Mouse (Mus musculus): Measurements from ENCODE around the gene Upk3b. TPM values are rescaled to one million over a fixed set of nuclear protein-coding genes. Genes with fewer than 3 reads are reported as not detected.
"Not testable (repeated sequence)": the region's sequence is repeated elsewhere in the genome, so short reads cannot be mapped to it uniquely, and the experiment has no call there.

The Upk3b gene
- polyA plus RNA-seq, 1 experiment from 2014 or later, result not detected

GRCm38 (mm10) chr5:136044865-136045264 lies 6.6 kb downstream of the Upk3b start:
- no peak for DNase-seq (ENCODE audit: low spot score)
- Histone ChIP-seq H3K27ac (ENCODE audit: low read depth, low read length) (no peak overlapping the region), H3K27me3 (replicated peaks; ENCODE audit: control insufficient read depth, insufficient read depth, low read length) (no peaks in the 10 kb centered on the region), H3K4me3 (ENCODE audit: low read depth, low read length) (no peak overlapping the region), H3K4me2 (ENCODE audit: low read length) (no peak overlapping the region), H3K9me3 (replicated peaks; ENCODE audit: control insufficient read depth, low read length) (no peaks in the 10 kb centered on the region), H3K4me1 (ENCODE audit: control insufficient read depth, insufficient read depth, low read length) (no peaks in the 10 kb centered on the region), H3K36me3 (ENCODE audit: control insufficient read depth, insufficient read depth, low read length) (no peaks in the 10 kb centered on the region), H3K9ac (ENCODE audit: low read length) (no peak overlapping the region)
- ATAC-seq, result no peak
- WGBS, result 73% methylated on average over 13 of the region's 13 CpGs

- Histone ChIP-seq H3K9me3 (replicated peaks; ENCODE audit: control insufficient read depth, low read length) (no peaks in the 10 kb centered on the region), H3K36me3 (ENCODE audit: control insufficient read depth, insufficient read depth, low read length) (no peaks in the 10 kb centered on the region), H3K27ac (ENCODE audit: low read depth, low read length) (no peak overlapping the region), H3K27me3 (replicated peaks; ENCODE audit: control insufficient read depth, insufficient read depth, low read length) (no peaks in the 10 kb centered on the region), H3K9ac (ENCODE audit: low read length) (no peak overlapping the region), H3K4me1 (ENCODE audit: control insufficient read depth, insufficient read depth, low read length) (no peaks in the 10 kb centered on the region), H3K4me2 (ENCODE audit: low read length) (no peak overlapping the region), H3K4me3 (ENCODE audit: low read depth, low read length) (no peak overlapping the region)
- DNase-seq (ENCODE audit: low spot score) (peak; percentile 26), ATAC-seq (no peak)
- 41% methylated on average over 9 of the region's 9 CpGs for WGBS
Measured at GRCm38 (mm10) chr5:136045408-136045807, 7.1 kb downstream of the Upk3b start.

DNA sequence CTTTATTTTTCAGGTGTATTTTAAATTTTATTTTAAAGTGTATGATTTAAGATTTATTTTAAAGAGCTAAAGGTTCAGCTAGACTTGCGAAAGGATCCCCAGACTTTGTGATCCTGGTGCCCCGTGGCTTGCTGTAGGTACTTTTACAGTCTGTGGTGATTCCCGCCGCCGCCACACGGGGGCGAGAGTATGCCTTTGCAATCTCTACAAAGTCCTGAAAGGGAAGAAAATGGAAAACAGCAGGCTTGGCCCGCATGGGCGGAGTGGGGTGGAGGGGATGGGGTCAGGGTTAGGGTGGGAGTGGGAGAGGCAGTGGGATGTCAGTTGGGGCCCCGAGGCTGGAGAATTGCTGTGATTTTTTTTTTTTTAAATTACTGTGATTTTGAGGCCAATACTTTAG lies 7.7 kb downstream of the Upk3b start:
- H3K9me3 ChIP-seq (replicated peaks; ENCODE audit: control insufficient read depth, low read length), result no peaks in the 10 kb centered on the region
- WGBS, result 5% methylated on average over 10 of the region's 10 CpGs
- peak; percentile 58; the same call in 1 of the 2 replicates for ATAC-seq

GRCm38 (mm10) chr5:136048541-136048940 lies 10.2 kb downstream of the Upk3b start:
- not testable (repeated sequence) for H3K9ac ChIP-seq (ENCODE audit: low read length); H3K36me3 ChIP-seq (ENCODE audit: control insufficient read depth, insufficient read depth, low read length); H3K4me1 ChIP-seq (ENCODE audit: control insufficient read depth, insufficient read depth, low read length); H3K27ac ChIP-seq (ENCODE audit: low read depth, low read length); H3K4me3 ChIP-seq (ENCODE audit: low read depth, low read length); DNase-seq (ENCODE audit: low spot score); H3K4me2 ChIP-seq (ENCODE audit: low read length); H3K9me3 ChIP-seq (replicated peaks; ENCODE audit: control insufficient read depth, low read length); ATAC-seq; H3K27me3 ChIP-seq (replicated peaks; ENCODE audit: control insufficient read depth, insufficient read depth, low read length)

More for the DNA sequence above, 7.7 kb downstream of the Upk3b start:
- H3K9ac ChIP-seq (ENCODE audit: low read length), result no peak overlapping the region
- H3K4me3 ChIP-seq (ENCODE audit: low read depth, low read length), result no peak overlapping the region
- DNase-seq (ENCODE audit: low spot score), result peak; percentile 86
- no peaks in the 10 kb centered on the region for H3K4me1 ChIP-seq (ENCODE audit: control insufficient read depth, insufficient read depth, low read length)
- no peaks in the 10 kb centered on the region for H3K36me3 ChIP-seq (ENCODE audit: control insufficient read depth, insufficient read depth, low read length)
- H3K27me3 ChIP-seq (replicated peaks; ENCODE audit: control insufficient read depth, insufficient read depth, low read length), result no peaks in the 10 kb centered on the region
- H3K4me2 ChIP-seq (ENCODE audit: low read length), result no peak overlapping the region
- no peak overlapping the region for H3K27ac ChIP-seq (ENCODE audit: low read depth, low read length)

- Histone ChIP-seq H3K4me2 (ENCODE audit: low read length) (no peak overlapping the region), H3K36me3 (ENCODE audit: control insufficient read depth, insufficient read depth, low read length) (no peaks in the 10 kb centered on the region), H3K9me3 (replicated peaks; ENCODE audit: control insufficient read depth, low read length) (no peaks in the 10 kb centered on the region), H3K9ac (ENCODE audit: low read length) (no peak overlapping the region), H3K4me3 (ENCODE audit: low read depth, low read length) (no peak overlapping the region), H3K27me3 (replicated peaks; ENCODE audit: control insufficient read depth, insufficient read depth, low read length) (no peaks in the 10 kb centered on the region), H3K27ac (ENCODE audit: low read depth, low read length) (no peak overlapping the region), H3K4me1 (ENCODE audit: control insufficient read depth, insufficient read depth, low read length) (0 out of 2 replicates have a peak, but pooled peaks cover 7% of the 10 kb centered on the region)
- ATAC-seq (no peak), DNase-seq (ENCODE audit: low spot score) (no peak)
- WGBS, result 88% methylated on average over 6 of the region's 6 CpGs
Measured at GRCm38 (mm10) chr5:136049926-136050325, 11.6 kb downstream of the Upk3b start.

GRCm38 (mm10) chr5:136051231-136052085 lies 13.2 kb downstream of the Upk3b start:
- Histone ChIP-seq H3K9ac (ENCODE audit: low read length) (no peak overlapping the region), H3K4me2 (ENCODE audit: low read length) (no peak overlapping the region), H3K4me1 (ENCODE audit: control insufficient read depth, insufficient read depth, low read length) (0 out of 2 replicates have a peak, but pooled peaks cover 7% of the 10 kb centered on the region), H3K27ac (ENCODE audit: low read depth, low read length) (no peak overlapping the region), H3K36me3 (ENCODE audit: control insufficient read depth, insufficient read depth, low read length) (no peaks in the 10 kb centered on the region), H3K9me3 (replicated peaks; ENCODE audit: control insufficient read depth, low read length) (no peaks in the 10 kb centered on the region), H3K27me3 (replicated peaks; ENCODE audit: control insufficient read depth, insufficient read depth, low read length) (no peaks in the 10 kb centered on the region), H3K4me3 (ENCODE audit: low read depth, low read length) (no peak overlapping the region)
- DNase-seq (ENCODE audit: low spot score) (peak; percentile 67), ATAC-seq (peak; percentile 58; the same call in 1 of the 2 replicates)
- 4% methylated on average over 10 of the region's 10 CpGs for WGBS

DNA sequence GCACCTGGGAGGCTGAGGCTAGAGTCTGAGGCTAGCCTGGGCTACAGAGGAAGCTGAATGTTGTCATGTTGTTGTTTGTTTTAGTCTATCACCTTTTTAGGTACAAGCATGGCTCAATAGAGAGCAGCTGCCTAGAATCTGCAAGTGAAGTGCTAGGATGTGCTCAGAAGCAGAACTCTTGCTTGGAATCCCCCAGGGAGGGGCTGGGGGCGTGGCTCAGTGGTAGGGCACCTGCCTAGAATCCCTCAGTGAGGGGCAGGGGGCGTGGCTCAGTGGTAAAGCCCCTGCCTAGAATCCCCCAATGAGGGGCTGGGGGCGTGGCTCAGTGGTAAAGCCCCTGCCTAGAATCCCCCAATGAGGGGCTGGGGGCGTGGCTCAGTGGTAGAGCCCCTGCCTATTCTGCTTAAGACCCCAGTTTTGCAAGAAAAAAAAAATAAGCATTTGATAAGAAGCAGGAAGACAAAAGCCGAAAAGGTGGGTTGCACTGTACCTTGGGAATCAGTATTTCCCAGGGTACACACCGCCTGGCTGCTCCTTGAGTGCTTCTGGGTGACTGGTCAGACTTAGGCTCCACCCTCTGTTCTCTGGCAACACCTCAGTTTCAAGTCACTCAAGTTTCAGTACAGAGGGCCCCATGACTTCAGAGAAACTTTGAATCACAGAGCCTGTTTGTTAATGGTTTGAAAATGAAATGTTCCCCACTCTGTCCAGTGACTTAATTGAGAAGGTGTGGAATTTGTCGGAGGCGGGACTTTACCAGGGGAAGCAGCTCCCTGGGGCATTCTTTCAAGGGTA lies 14.8 kb downstream of the Upk3b start:
- H3K36me3 ChIP-seq (ENCODE audit: control insufficient read depth, insufficient read depth, low read length), result no peaks in the 10 kb centered on the region
- H3K4me2 ChIP-seq (ENCODE audit: low read length), result no peak overlapping the region
- no peak for DNase-seq (ENCODE audit: low spot score)
- no peak overlapping the region for H3K27ac ChIP-seq (ENCODE audit: low read depth, low read length)
- WGBS, result 82% methylated on average over 8 of the region's 8 CpGs
- no peaks in the 10 kb centered on the region for H3K9me3 ChIP-seq (replicated peaks; ENCODE audit: control insufficient read depth, low read length)
- no peak overlapping the region for H3K9ac ChIP-seq (ENCODE audit: low read length)
- H3K4me1 ChIP-seq (ENCODE audit: control insufficient read depth, insufficient read depth, low read length), result 0 out of 2 replicates have a peak, but pooled peaks cover 7% of the 10 kb centered on the region
- no peaks in the 10 kb centered on the region for H3K27me3 ChIP-seq (replicated peaks; ENCODE audit: control insufficient read depth, insufficient read depth, low read length)
- no peak for ATAC-seq
- H3K4me3 ChIP-seq (ENCODE audit: low read depth, low read length), result no peak overlapping the region

- Histone ChIP-seq H3K36me3 (ENCODE audit: control insufficient read depth, insufficient read depth, low read length) (no peaks in the 10 kb centered on the region), H3K9me3 (replicated peaks; ENCODE audit: control insufficient read depth, low read length) (no peaks in the 10 kb centered on the region), H3K4me1 (ENCODE audit: control insufficient read depth, insufficient read depth, low read length) (0 out of 2 replicates have a peak, but pooled peaks cover 7% of the 10 kb centered on the region), H3K4me3 (ENCODE audit: low read depth, low read length) (no peak within 1 kb of the TSS), H3K27ac (ENCODE audit: low read depth, low read length) (no peak within 1 kb of the TSS), H3K9ac (ENCODE audit: low read length) (no peak within 1 kb of the TSS), H3K27me3 (replicated peaks; ENCODE audit: control insufficient read depth, insufficient read depth, low read length) (no peaks in the 10 kb centered on the region), H3K4me2 (ENCODE audit: low read length) (no peak within 1 kb of the TSS)
- 90% methylated on average over 11 of the region's 11 CpGs for WGBS
- ATAC-seq (no peak), DNase-seq (ENCODE audit: low spot score) (no peak)
Measured at GRCm38 (mm10) chr5:136054301-136055077, 16.2 kb downstream of the Upk3b start, which contains the start of gene Upk3bl. Gene Upk3bl, plus strand, starts transcription at chr5:136054492.

Measured in forebrain, embryonic 14.5 days (tissue).